Mouse (Mus musculus) cerebellum, postnatal 10 days (tissue): Measurements from ENCODE around the gene Scel.

Experiments
- DNase-seq, 2 experiments: peaks; one replicate each; pipeline ENCODE4 v3.0.0; 2021; ENCODE audit warnings: mixed read lengths in 2 of 2

Gene Scel

DNA sequence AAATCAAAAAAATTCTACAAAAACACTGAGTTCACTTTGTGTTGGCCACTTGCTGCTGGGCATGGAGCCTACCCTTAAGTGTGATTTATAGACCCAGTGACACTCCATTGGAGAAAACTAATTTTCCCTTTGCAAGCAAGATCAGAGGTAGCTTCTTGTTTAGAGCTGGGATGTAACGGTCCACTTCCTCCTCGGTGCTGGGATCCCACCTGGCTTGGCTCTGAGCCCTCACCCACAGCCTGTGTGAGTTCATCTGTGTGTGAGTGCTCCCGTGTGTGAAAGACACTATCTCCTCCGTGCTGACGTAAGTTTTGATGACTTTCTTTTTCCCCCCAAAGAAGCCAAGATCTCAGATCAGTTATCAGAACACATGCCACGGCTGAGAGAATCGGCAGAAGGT, 62.7 kb downstream of the Scel start:
- DNase-seq = peak; percentile 31 to 47

DNA sequence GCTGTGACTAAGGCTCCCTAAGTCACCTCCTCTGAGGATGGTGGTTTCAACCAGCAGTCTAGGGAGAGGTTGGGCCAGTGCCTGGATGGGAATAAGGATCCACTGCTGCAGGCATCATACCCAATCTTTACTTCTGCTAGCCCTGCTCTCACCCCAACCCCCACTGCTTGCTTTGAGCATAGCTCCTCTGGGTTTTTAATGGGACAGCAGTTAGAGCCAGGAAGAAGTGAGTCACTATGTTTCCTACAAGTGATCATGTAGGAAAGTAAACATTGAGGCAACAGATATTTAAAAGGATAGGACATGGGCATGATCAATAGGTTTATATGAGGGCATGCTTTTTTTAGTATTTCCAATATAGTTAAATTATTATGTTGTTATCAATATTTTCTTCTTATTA, 63.9 kb downstream of the Scel start:
- no peak for DNase-seq

- DNase-seq = peak in 1 of 2 experiments; percentile 14
Observed at GRCm38 (mm10) chr14:103586662-103587061, 73.5 kb downstream of the Scel start.

GRCm38 (mm10) chr14:103587208-103587900, 74.2 kb downstream of the Scel start:
- no peak for DNase-seq

DNA sequence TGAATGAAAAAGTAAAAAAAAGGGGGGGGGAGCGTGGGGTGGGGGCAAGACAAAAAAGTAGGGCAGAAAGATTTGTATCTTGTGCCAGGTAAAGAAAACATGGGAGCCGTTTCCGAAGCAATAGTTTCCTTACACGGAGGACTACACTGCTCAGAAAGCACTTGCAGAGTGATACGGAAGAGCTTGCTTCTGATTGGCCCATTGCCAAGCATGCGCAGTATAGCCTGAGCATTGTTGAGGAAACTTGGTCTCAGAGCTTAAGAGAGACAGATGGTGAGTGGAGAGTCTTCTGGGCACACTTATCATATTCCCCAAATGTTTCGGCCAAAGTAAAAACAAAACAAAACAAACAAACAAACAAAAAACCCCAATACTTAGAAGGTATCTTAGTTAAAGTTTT, 76.7 kb downstream of the Scel start:
- peak; percentile 74 to 83 for DNase-seq

- no peak for DNase-seq
Observed at GRCm38 (mm10) chr14:103595870-103596269, 82.7 kb downstream of the Scel start.

GRCm38 (mm10) chr14:103608063-103608462, 94.9 kb downstream of the Scel start:
- no peak for DNase-seq

- no peak for DNase-seq
Observed at GRCm38 (mm10) chr14:103613573-103614271, 100.6 kb downstream of the Scel start.

DNA sequence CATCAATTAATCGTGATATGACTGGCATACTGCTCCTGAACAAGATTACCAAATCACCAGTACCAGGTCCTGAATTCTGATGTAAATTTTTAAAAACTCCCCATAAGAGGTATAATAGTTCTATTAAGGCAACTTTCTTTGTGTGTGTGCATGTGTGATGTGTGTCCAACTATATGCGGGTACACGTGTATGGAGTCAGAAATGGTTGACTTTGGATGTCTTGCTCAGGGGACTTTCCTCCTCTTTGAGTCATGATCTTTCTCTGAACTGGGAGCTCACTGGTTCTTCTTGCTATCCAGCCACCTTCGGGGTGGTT, 101.1 kb downstream of the Scel start:
- DNase-seq = no peak

DNA sequence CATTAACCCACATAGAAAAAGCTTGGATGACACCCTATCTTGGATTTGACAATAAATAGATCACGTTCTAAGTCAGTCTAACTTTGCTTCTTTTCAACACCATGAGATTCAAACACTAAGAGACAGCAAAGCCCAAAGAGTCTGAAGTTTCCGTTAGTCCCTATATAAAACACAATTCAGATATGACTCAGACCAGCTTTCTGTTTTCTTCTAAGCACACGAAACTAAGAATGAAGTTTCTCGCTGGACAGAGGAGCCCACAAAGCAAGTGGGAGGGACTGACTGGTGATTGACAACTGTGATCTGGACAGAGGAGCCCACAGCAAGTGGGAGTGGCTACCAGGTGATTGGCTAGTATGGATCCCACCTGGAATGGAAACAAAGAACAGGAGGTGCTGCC, 106.6 kb downstream of the Scel start:
- no peak for DNase-seq

DNA sequence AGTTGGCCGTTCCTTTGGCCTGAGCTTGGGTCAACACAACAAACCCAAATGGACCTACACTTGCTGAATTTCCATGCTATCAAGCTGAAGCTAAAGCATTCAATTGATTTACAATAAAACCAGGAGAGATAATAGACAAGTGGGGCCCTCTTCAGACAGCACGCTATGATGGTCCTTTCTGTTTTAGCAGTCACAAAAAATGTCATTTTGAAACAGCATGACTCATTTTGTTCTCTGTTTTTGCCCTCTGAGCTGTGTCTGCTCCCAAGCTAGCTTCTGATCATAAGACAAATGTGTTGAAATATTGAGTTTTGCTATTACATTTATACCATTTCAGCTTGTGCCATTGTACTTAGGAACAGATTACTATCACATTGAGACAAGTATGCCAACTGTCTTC, 108.1 kb downstream of the Scel start:
- no peak for DNase-seq

GRCm38 (mm10) chr14:103626100-103626499, 113.0 kb downstream of the Scel start:
- no peak for DNase-seq

DNA sequence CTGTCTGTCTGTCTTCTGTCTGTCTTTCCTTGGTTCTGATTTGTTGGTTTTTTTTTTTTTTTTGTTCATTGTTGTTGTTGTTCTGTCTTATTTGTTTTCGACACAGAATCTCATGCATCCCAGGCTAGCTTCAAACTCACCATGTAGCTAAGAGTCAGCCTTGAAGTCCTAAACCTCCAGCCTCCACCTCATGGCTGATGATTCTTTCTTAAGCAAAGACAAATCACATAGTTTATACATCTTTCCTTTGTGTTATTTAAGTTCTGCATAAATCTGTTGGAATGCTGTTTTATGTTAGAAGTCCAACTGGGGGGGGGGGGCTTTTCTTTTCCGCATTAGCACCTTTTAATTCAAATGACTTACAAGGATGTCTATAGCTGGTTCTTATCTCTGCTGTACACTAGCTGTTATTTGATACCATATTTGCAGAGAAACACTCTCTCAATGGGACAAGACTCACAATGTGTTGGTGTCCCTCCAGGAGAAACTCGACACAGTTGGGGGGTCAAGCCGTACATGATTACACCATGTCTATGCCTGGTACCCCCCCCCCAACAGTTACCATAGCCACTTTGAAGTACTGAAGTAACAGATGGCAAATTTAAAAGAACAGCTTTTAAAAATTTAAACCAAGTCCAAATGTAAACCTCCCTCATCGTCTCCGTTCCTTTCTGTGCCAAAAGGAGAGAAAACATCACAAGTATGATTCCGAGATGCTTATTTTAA, 116.7 kb downstream of the Scel start:
- no peak for DNase-seq

GRCm38 (mm10) chr14:103630545-103630944, 117.4 kb downstream of the Scel start:
- DNase-seq = peak; percentile 32 to 45

GRCm38 (mm10) chr14:103643933-103644332, 130.8 kb downstream of the Scel start:
- no peak for DNase-seq

GRCm38 (mm10) chr14:103647981-103648380, 134.8 kb downstream of the Scel start:
- no peak for DNase-seq

- peak; percentile 38 to 61 for DNase-seq
Observed at GRCm38 (mm10) chr14:103648623-103649255, 135.6 kb downstream of the Scel start.

DNA sequence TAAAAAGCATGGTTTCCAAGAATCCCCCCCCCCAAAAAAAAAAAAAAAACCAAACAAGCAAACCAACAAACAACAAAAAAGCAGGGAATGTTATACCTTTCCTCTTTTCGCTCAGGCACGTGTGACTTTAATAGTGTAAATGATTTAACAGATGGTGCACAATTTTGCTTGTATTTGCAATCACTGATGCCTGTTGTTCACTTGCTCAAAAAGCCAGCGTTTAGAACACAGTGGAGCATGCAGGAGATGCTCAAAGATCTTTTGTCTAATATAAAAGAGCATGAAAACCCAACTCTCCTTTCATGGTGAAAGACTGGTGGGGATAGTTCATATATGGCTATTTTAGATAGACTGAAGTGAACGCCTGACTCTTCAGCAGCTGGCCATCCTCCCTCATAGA, 136.2 kb downstream of the Scel start:
- DNase-seq = no peak

GRCm38 (mm10) chr14:103649896-103650334, 136.8 kb downstream of the Scel start, which contains the start of gene Slain1:
TSS of gene Slain1 (plus strand) at chr14:103650228.
- DNase-seq = peak; percentile 98 to 99

- DNase-seq = peak; percentile 93
Observed at GRCm38 (mm10) chr14:103650413-103651101, 137.4 kb downstream of the Scel start.

DNA sequence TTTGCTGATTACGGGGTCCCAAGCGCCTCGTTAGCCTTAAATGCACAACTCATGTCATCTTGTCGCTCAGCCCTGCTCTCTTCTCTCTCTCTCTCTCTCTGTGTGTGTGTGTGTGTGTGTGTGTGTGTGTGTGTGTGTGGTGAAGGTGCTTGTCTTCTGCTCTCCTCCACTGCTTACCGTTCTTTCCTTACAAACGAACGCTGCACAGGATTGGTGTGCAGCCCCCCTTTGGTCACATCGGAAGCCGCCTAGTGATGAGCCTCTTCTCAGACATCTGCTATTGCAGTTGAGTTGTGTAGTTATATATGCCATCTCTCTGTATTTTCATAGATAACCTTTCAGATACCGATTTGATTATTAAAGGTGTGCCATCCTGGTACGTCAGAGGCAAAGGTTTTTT, 138.0 kb downstream of the Scel start:
- DNase-seq = no peak

GRCm38 (mm10) chr14:103651562-103651961, 138.4 kb downstream of the Scel start:
- DNase-seq = no peak

DNA sequence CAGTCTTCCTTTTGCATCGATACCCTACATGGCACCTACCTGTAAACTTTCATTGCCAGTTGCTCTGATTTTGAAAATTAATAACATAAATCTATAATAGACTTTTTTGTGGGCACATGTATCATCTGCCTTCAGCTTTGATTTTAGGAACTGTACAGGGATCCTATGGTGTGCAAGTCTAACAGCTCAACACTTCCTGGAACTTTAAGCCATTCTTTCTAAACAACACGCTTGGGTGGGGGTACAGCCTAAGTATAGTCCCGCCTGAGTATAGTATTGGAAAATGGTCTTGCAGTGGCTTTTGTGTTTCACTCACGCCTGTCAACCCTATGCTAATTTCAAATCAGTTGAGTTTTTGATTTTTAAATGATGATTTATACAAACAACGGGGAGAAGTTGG, 139.4 kb downstream of the Scel start:
- DNase-seq = no peak
